Mouse (Mus musculus): ENCODE data around the gene 1700020N01Rik.
A peak's percentile ranks its signal among the peaks of the same experiment; 100 is the strongest.

1700020N01Rik gene

DNA sequence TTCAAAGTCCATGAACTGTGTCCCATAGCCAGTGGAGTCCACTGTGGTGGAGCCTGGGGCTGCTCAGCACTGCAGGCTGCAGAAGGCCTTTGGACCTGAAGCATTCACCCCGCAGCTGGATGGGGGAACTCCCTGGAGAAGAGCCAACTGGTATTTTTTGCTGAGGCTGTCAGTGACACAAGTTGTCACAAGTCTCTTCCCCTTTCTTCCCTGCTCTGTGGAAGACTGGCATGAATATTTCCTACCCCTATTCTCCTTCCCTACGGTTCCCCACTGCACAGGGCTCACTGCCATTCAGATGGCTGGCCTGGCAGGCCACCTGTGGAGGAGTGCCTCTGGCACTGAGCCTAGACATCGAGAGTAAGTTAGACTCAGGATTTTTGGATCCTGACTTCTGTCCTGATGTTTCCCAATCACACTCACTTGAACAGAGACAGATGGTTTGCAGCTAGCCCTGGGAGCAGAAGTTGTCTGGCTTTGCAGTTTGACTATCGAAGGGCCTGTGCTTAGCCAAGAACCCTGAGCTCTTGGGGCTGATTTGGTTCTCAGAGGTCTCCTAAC is 12.1 kb downstream of the 1700020N01Rik start:
- peak in 1 of 2 experiments; percentile 13 for DNase-seq

DNA sequence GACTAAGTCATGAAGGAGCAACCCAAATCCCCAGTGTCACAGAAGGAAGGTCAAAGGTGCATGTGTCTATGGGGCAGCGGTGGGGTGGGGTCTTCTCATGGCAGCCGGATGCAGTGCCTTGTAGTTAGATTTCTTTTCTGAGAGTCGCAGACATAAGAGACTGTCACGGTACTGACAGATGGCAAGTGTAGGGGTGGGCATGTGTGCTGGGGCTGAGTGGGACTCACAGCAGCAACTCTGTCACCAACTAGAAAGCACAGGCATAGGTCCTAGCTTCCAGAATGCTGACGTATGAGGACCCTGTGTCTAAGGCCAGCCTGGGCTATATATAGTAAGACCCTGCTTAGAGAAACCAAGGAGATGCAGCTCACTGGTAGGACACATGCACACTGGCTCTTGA is 12.7 kb downstream of the 1700020N01Rik start:
- no peak for DNase-seq

DNA sequence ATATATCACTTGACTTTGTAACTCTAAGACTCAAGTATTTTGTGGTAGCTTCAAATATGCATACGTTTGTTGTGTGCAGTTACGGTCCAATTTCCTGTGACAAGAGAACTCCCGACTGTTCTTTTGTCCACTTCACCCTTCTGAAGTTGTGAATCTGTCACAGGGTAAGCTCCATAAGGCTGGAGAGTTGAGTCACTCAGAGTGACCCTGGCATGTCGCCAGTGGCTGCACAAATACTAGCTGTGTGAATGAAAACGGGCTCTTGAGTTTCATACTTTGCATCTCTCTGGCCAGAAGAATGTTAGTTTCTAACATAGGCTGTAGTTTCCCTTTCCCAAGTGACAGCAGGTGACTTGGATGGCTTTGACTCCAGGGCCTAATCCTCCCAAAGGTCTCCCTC is 14.0 kb downstream of the 1700020N01Rik start:
- no peak for DNase-seq

DNA sequence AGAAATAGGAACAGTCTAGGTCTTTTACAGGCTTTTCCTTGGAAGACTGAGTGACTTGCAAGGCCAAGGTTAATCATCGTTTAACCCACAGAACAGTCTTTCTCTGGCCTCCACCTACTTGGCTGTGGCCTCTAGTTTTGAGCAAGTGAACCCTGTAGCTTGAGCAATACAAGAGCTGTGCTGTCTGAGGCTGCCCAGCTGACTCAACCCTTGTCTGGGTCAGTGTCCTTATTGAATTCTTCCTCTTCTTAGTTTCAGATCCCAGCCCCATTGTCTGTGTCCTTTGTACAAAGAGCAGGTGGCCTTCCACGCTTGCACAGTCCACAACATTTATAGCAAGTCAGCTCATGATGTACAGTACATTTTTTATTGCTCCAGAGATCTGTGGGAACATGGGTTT is 16.6 kb downstream of the 1700020N01Rik start:
- DNase-seq = no peak

DNA sequence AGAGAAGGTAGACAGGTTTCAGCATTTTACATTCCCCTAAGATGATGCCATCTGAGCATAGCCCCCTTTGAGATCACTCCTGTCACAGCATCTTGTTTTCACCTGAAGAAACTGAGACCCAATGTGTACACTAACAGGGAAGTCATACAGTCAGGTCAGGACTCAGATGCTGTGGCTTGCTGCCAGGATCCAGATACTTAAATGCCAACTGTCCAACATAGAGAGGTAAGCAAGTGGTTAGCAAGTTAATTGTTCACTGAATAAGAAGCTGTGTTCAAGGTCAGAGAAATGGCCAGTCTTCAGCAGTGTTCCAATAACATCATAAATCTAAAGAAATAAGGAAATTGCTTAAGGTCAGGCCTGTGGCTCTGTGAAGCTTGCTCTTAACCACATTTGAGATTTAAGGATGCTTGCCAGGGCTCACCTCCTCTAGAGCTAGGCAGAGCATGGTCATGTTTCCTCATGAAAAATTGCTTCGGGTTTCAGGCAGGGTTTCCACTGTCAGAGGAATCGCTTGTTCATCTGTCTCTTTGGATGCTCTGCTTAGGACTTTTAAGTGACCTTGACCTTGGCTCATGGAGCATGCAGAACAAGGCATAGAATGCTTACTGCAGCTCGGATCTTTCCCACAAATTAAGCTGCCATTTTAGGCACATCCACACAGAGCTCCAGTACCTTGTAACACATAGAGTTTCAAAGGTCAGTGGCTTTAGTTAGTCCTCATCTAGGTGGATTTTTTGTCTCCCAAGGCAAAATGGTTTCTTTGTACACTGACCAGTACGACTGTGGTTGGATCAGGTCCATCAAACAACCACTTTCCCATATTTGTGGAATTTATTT is 20.3 kb downstream of the 1700020N01Rik start:
- no peak for DNase-seq

DNA sequence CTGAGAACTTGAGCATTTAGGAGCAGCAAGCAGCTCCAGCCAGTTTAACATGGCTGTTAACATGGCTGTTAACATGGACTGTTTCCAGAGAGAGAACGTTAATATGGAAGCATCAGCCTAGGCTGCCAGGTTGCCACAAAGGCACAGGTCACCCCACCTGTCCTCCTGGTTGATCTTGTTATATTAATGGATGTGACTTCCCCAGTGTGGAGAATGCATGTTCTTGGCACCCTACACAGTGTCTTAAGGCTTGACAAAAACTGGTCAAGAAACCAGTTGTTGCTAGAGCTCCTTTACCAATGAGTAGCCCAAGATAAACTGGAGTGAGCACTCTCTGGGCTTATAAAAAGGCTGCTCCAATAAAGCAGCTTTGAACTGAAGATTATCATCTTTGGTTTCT is 21.6 kb downstream of the 1700020N01Rik start:
- no peak for DNase-seq

DNA sequence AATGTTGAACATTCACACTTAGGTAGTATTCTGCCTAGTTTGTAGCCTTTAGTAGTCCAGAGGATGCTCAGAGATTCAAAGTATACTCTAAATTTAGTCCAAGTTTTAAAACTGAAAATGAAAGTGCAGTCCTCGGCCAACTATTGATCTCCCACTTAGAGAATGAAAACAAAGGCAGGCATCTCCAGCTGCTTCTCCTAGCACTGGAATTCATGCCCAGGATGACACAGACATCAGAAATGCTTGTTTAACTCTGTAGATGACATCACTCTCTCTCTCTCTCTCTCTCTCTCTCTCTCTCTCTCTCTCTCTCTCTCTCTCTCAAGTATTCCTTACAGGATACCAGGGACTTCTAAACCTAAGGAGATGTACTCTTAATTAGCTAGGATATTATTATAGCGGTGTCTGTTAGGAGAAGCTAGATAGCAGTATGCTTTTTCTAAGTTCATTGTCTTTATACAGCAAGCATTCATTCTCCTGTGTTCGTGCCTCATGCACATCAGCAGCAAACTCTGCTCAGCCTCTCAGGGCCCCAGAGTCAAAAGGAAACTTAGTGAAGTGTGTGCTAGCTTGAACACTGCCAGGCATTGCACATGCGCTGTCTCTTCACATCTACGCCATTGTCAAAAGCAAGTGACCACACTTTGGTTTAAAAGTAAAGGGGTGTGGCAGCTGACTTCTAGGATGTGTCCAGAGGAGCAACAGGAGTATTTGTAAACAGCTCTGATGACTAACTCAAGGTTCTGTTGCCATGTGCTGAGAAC is 26.0 kb downstream of the 1700020N01Rik start:
- no peak for DNase-seq

DNA sequence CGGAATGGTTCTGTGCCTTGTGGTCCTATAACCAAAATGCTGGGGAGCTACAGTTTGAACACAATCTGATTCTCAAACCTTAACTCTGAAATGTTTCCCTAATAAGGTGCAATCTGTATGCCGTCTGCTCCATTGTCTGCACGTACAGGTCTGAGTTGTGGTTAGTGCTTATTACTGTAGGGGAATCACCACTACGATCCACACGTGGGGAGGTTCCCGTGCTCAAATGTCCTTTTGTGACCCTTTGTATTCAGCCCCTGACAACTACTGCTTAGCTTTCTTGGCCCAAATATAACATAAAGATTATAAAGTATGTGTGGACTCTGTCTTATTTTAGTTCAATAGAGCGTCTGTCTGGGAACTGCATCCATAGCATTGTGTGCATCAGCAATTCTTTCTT is 29.1 kb downstream of the 1700020N01Rik start:
- DNase-seq = no peak

DNA sequence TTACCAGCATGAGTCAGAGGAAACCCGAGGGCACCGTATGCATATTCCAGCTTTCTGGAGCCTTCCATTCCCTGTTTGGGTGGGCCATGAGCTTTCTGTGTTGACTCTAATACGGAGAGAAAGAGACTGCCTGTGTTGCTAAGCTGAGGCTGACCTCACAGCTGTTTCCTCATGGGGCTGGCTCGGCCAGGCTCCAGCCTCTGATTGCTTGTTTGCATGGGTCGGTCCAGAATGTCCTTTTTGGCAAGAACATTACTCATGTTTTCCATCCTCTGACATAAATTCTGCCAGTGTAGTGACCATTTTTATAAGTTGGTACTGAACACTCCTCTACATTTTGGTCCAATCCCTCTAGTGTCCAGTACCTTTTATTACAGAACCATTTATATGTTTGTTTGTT is 35.6 kb downstream of the 1700020N01Rik start:
- DNase-seq = peak in 1 of 2 experiments; percentile 9

DNA sequence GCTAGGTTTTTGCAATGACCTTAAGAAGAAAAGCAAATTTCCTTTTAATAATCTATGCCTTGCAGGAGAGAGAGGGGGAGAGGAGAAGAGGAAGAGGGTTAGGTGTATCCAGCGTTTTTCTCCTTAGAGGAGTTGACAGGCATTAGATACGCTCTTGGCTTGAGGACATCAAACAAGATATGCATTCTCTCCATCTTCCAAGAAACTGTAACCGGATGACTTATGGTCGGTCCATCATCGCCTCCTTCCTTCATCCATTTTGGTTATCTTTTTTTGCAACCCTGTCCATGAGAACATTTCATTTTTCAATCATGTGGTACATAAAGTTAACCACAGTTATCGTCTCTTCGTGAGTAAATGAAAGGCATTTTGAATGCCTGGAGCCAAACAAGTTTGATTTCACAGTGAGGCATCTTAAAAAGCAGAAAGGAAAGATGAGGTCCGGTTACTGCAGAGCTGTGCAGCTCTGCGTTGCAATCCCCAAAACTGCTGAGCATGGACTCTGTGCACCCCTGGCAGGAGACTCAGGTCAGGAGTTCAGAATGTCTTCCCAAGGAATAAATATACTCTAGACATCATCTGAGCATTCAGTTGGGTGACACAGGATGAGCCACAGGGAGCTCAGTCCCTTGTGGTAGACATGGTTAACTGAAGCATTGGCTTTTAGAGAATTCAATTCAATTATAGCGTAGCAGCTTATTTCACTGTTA is 36.2 kb downstream of the 1700020N01Rik start:
- DNase-seq = no peak

DNA sequence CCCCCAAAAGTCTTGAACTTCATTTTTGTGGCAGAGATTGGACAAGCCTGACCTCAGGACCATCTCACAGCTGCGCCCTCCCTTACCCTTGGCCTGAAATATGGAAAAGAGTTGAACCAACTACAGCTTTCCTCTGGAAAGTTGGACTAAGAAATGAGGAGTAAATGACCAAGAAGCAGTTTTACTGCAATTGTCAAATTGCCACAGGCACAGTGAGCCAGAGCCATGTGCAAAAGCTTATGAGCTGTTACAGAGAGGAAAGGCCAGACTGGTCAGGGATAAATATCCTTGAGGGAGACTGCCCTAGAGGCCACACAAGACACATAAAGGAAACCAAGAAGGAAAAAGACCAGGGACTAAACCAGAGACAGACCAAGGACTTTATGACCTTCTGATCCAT is 38.5 kb downstream of the 1700020N01Rik start:
- DNase-seq = no peak

DNA sequence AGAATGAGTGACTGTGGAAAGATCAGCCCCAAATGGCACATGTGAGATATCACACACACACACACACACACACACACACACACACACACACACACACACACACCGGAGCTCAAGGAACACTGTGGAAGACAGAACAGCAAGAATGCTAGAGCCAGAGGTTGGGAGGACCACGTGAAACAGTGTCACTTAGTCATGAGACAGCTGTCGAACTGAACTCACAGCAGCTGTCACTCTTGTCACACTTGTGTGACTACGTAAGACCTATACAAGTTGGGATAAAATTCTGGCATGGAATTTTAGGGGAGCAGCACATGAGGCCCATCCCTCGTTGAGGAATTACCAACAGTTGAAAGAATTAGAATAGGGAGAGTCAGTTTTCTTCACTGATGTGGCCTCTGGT is 39.7 kb downstream of the 1700020N01Rik start:
- no peak for DNase-seq

DNA sequence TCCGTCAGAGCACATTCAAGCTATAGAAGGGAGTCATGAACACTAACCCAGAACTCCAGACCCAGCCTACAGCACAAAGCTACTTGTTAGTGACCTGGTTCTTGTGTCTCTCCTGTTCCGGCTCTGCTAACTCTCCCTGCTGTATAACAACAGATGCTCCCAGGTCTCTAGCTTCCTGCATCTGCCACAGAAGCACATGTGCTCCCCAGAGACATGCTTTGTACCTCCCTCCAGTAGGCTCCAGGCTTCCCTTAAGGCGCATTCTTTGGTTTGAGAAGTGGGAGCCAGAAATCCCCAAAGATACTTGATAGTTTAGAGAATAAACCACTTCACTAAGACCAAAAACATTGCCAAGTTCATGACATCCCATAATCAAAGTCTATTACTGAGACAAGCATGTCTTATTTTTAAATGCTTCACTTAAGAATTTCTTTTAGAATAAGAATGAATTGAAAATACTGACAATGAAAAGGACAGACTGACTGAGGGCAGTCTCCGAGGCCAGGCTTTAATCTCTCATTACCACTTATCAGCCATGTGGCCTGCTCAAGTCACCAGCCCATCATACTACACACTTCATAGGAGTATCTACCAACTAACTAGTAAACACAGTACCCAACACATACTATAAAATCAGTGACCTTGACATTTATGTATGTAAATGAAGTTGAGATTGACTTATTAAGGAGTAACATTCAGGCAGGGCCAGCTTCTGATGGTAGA is 43.2 kb downstream of the 1700020N01Rik start:
- no peak for DNase-seq

DNA sequence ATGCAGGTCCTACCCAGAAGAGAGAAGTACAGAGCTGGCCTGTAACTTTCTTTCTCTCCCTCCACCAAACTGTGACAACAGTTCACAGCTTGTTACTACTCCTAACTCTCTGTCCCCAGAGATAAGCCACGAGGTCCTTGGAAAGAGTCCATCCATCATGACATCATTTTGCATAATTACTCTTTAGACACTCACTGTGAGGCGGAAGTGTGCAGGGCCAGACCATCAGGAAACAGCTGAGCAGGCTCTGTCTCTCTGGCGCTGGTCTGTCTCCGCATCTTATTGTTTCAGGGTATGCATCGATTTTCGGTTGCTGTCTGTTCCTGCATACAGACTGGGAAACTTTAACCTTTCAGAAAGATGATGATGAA is 43.8 kb downstream of the 1700020N01Rik start:
- DNase-seq = peak in 1 of 2 experiments; percentile 14

DNA sequence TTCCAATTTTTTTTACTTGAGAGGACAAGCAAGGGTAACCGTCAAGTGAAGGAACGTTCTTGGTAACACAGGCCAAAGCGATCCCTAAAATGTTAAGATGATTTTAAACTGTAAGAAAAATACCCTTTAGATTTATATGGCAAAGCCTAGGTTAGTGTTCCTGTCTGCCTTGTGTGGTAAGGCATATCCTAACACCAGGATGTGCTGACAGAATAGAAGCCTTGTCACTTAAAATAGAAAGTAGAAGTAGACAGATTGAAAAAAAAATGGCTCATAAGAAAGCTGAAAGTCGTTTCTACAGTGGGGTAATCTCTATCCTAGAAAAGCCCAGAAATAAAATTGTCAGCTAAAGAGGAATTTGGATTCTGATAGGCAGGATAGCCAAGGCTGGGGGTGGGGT is 58.4 kb downstream of the 1700020N01Rik start:
- no peak for DNase-seq

DNA sequence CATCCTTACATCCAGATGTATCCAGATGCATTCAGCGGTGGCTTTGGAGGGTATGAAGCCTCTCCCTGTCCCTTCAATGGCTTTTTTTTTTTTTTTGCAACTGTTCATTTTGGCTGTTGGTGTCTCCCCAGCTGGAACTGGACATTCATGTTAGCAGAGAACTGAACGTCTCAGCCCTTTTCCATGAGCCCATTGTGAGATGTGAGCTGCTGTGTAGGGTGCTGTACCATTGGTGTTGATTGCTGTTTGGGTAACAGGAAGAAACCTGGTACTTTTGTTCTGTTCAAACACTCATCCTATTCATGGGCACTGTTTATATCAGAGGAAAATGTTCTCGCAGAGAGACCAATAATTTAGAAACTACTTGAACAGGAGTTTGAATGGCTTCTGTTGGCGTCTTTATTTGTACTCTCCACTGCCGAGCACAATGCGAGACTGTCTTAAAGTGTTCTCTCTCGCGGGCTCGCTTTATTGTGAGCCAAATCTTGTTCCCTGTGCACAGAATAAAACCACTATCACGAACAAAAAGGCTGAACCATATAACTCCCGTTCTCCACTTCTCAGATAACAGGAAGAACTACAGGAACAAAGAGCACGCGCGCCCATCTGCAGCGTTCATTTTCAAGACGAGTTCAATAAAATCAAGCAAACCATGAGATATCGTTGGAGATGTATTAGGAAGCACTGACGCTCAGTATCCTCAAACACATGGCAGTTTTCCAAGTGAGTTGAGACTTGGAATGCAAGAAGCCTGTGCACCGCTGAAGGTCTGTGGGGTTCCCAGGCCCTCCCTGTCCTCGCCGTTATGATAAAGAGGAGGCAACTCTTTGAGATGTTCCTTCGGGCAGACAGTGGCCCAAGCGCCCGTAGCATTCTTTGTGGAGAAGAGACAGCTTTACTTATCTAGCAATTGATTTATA is 59.7 kb downstream of the 1700020N01Rik start:
- peak in 1 of 2 experiments; percentile 7 for DNase-seq

DNA sequence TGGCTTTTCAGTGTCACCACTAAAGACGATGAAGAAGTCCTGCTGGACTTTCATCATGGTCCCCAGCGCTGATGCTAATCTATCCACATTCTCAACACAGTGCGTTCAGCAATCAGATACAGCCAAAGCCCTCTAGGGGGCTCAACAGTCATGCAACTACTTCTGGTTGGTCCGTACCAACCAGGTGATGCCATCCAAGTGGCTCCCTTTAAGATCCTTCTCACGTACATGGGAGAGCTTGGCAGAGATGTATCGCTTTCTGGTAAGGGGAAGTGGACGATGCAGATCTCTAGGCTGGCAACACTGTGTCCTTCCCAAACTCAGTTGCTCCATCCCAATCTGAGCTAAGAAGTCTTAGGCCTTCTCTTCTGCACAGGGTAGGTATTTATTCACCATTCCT is 60.5 kb downstream of the 1700020N01Rik start:
- peak; percentile 4 to 18 for DNase-seq

DNA sequence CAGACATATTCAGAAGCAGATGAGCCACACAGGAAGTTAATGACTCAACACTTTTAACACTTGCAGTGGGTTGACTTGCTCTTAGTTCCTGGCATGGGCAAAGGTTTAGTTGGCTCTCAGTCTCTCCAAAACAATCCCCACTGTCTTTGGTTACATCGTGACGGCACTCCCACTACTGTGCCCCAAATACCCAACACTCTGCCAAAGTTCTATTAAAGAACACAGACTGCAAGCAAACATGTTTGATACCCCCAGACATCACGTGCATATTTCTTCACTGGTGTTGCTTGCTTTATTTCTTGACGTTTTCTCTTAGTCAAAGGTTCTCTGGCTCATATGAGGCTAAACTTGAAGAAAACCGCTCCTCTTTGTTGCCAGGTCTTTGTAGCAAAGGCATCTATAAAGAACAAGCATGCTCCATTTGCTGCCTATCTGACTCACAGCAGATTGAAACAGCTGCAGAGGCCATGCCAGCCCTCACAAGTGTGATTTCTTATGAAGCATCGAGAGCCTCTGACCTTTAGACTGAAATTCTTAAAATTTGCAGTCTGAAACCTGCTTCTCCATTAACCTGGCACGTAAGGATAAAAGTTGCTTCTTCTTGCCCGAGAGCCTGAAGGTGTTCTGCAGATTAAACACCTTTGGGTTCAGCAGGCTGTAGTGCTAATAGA is 66.8 kb downstream of the 1700020N01Rik start:
- no peak for DNase-seq

DNA sequence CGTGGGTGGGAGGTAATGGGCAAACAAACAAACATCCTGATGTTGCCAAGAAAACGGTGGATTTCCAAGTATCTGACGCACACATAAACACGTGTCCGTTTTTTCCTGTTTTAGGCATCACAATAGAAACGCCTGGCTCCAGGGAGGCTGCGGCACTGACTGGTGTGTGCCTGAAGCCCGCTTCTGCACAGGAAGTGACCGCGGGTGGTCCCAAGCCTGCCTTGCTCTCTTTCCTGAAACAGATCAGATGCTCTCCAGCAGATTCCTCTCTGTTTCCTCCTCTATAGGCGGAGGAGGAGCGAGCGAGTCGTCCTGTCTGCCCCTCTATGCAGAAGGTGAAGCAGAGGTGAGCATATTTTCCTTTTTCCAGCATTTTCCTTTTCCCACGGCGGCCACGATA is 76.0 kb downstream of the 1700020N01Rik start:
- no peak for DNase-seq

DNA sequence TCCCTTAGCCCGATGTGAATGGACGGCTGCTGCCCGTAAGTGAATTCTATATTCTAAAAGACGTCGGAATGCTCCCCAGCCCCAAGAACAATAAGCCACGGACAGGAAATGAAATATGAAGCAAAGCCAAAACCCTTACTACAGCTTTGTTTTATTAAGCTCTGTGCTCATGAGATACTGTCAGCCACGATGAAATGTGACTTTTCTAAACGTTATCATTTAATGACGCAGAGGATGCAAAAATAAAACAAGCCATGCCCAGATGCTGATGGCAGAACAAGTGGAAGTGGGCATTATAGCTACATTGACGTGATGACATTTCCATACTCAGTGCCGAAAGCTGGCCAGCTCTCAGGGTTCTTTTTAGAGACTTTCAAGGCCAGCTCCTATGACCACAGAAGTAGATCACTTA is 76.8 kb downstream of the 1700020N01Rik start:
- no peak for DNase-seq

DNA sequence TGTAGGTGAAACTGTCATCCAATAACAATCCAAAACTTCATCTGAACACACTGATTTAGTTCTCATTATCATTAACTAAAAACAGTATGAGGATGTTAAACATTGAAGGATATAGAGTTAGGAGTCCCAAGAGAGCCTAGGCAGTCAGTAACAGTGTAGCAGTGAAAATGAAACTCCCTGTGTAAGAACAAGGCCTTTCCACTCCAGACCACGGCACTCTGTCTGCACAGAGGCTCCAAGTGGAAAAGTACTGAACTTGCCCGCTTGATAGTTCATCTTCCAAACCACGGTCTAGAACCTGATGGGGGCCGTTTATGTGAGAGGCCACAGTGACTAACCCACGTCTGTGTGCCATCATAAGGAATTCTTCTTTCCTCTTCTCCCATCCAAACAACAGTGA is 77.2 kb downstream of the 1700020N01Rik start:
- no peak for DNase-seq
